Mouse (Mus musculus): ENCODE measurements around the gene Olfr632. TPM values are rescaled to one million over a fixed set of nuclear protein-coding genes. Genes with fewer than 3 reads are reported as not detected.
"Not testable (repeated sequence)": the region's sequence is repeated elsewhere in the genome, so short reads cannot be mapped to it uniquely, and the experiment has no call there.

Gene Olfr632
- not detected for total RNA-seq (2021)
- long read RNA-seq = 0 reads

DNA sequence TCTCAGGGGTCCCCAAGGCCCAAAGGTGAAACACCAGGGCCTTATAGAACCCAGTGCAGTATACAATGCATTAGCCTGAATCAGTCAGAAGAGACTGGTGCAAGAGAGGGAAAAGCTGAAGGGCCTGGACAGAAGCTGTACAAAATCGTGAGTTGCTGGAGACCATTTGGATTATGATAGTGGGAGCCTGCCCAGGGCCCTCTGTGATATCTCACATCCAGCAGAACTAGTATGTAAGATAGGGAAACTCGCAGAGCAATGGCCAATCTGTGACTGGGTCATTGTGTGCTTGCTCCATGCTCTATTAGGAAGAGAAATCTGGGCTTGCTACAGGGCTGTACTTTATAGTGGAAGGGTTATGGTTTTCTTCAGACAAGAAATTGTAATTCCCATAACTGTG is at the start of gene Olfr632:
Gene Olfr632, plus strand, starts transcription at position 84 of the 400 bp plus-strand sequence.
- no peak for DNase-seq (ENCODE audit: low spot score in 2 of 2)

DNA sequence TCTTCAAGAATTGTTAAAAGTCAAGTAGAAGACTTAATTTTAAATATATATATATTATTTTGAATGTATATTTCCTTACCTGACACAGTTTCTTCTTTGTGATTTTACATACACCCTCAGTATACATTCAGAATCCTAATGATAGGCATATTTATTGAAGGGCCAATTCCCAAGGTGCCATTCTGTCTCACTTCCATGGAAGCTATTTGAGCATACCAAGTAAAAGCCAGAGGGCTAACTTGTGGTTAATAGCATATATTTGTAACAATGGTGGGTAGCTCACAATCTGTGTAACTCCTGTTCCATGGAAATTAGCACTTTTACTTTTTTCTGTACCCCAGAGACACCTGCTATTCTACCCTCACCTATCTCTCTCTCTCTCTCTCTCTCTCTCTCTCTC is 48.0 kb upstream of the Olfr632 start, which contains the start of gene Olfr66:
Gene Olfr66, minus strand, starts transcription at position 101 of the 400 bp plus-strand sequence.
- DNase-seq (ENCODE audit: low spot score in 2 of 2) = no peak

DNA sequence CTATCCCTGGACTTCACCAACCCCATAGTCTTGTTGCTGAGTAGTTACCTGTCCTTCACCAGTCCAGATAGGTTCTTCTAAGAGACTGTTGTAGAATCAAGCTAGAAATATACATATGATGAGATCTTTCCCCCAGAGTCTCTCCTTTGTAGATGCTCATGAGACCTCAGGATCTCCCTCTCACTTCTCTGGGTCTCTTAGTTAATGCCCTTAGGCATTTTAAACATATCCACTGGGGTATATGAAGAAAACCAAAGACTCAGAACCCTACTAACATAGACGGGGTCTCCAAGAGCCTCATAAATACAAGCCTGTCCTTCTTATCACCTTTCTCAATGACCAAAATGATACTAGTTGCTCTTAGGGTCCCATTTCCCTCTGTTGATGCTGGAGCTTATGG is 39.8 kb upstream of the Olfr632 start, which contains the start of gene Olfr64:
Gene Olfr64, minus strand, starts transcription at position 101 of the 400 bp plus-strand sequence.
- no peak for DNase-seq (ENCODE audit: low spot score in 2 of 2)

DNA sequence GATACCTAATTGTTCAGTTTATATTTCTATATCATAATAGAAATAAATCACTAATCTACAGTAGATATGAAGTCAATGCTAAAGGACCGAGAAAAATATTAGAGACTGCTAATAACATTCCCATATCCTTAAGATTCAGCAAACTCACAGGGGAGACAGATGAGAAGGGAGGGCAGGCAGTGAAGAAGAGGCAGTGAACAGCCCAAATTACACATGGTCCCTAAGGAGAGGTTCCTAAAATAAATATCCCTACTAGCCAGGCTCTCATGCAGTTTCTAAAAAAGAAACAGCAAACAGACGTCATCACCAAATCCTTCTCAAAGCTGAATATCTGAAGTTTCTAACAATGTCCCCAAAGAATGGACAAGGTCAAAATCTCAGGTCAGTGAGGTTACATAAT is 31.0 kb upstream of the Olfr632 start, which contains the start of gene Olfr65:
Gene Olfr65, plus strand, starts transcription at position 301 of the 400 bp plus-strand sequence.
- DNase-seq (ENCODE audit: low spot score in 2 of 2) = no peak

DNA sequence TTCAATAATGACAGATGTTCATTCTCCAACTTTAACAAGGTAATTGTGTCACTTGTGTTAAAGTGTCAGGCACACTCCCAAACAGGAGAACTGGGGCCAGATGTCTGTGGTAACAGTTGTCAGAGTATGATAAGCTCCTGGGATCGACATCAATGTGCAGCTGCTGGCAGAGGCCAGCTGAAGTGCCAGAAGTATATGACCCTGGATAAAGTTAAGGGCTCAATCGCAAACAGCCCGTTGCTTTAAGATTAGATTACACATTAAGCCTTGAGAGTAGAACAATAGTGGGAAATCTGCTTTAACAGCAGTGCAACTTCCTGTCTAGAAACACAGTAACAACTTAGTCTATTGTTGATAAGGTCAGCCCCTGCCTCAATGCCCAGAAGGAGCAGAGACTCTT is 24.1 kb upstream of the Olfr632 start:
- DNase-seq (ENCODE audit: low spot score in 2 of 2) = no peak

DNA sequence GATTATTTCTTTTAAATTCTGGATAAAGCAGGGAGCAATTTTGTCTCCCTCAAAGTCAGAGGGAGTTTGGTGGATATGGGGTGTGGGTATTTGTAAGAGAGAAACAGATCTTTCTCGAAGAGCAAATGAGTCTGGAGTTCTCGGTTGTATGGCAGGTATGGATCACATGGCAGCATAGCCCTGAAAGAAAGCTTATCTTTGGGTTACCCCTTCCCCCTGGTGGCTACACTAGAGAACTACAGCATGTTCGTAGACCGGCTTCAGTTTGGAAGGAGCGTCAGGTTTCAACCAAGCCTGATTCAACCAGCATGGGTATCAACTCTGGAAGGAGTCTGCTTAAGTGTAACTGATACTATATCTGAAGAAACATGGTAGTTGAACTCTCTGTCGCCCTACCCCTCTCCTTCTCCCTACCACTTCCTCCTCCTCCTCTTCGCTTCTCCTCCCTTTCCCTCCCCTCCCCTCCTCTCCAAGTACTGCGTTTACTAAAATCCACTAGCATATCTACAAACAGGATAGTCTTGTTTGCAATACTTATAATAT is 21.1 kb upstream of the Olfr632 start:
- DNase-seq (ENCODE audit: low spot score in 2 of 2) = no peak

DNA sequence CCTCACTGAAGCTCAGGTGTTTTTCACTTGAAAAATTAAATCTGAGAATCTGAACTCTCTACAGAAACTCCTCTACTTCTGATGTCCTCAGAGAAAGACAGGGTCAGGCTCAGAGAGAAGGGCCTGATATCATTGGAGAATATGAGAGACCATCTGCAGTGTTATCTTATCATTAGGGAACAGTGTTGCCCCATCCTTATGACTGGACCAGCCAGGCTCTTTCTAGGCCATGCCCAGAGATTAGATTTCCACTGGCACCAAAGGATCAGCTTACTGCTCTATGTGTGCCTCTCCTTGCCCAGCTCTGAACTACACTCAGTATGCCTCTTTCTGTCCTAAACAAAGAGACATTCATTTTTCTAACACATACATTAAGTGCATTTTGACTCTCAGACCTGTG is 18.8 kb upstream of the Olfr632 start:
- no peak for DNase-seq (ENCODE audit: low spot score in 2 of 2)

DNA sequence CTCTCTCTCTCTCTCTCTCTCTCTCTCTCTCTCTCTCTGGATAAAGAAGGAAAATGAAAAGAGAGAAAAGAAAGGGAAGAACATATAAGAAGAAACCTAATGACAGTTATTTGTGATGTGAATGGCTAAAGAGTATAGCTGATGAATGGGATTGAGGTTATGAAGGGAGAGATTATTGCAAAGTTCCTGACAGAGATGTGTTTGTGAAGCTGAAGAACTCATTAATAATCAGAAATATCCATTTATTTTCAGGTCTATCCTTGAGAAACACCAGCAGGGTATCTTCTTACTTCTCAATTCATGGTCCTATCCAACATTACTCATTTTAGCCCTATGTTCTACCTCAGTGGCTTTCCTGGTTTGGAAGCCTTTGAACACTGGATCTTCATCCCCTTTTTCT is 5.6 kb upstream of the Olfr632 start, which contains the start of gene Olfr631:
Gene Olfr631, plus strand, starts transcription at position 301 of the 400 bp plus-strand sequence.
- no peak for DNase-seq (ENCODE audit: low spot score in 2 of 2)

DNA sequence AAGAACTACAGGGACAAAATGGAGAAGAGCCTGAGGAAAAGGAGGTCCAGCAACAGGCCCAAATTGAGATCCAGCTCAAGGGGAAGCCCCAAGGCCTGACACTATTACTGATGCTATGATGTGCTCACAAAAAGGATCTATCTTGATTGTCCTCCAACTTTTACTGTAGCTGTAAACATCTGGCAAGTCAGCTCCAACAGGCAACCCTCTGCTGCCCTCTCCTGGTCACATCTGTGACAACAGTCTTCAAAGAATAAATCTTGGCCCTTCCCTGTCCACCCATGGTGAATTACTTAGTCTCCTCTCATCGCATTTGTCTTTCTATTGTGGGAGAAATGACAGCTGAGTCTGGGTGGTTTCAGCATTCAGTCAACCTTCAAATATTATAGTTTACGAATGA is 8.6 kb downstream of the Olfr632 start:
- no peak for DNase-seq (ENCODE audit: low spot score in 2 of 2)

DNA sequence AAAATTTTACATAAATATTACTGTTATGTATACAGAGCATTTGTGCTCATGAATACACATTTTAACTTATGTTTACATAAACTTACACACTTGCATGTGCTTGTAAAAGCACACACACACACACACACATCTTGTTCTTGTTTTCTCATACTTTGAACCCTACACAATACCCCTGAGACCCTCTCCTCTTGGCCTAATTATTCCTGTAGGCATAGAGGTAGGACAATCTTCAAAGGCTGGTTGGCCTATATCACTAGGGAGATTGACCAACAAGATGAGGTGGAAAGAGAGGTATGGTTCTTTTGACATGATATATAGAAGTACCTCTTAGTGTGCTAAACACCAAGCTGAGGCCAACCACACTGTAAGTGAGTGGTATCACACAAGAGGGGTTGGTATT is 10.0 kb downstream of the Olfr632 start, which contains the start of gene Olfr633:
Gene Olfr633, plus strand, starts transcription at position 301 of the 400 bp plus-strand sequence.
- no peak for DNase-seq (ENCODE audit: low spot score in 2 of 2)

DNA sequence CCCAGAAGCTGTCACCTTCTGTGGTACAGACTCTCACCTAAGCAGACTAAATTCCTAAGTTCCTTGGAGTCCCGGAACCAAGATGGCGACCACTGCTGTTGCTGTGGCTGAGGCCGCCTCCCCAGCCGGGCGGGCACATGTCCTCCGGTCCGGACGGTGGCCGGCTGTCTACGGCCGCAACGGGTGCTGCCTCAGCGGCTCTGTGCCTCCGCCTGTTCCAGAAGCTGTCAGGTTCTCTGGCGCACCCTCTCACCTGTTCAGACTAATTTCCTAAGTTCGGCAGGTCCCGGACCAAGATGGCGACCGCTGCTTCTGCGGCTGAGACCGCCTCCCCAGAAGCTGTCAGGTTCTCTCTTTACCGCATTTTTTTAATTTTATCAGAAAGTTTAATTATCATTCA is 32.7 kb downstream of the Olfr632 start:
- DNase-seq (ENCODE audit: low spot score in 2 of 2) = not testable (repeated sequence)

DNA sequence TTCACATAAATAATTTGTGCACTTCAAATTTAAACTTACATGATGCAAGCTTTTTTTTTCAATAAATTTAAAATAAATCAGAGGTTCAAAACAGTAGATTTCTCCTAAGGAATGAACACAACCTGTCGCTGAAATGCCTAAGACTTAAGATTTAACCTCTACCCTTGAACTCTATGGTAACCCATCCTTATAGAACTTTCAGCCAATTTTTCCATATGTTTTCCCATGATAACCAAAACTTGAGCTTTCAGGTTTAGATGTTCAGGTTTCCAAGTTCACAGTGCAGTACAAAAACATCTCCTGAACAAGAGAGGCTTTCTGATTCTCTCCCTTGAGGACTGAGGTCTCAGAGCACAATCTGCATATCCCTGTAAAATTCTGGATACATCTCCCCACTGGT is 36.7 kb downstream of the Olfr632 start, which contains the start of gene Olfr635:
Gene Olfr635, plus strand, starts transcription at position 301 of the 400 bp plus-strand sequence.
- no peak for DNase-seq (ENCODE audit: low spot score in 2 of 2)

DNA sequence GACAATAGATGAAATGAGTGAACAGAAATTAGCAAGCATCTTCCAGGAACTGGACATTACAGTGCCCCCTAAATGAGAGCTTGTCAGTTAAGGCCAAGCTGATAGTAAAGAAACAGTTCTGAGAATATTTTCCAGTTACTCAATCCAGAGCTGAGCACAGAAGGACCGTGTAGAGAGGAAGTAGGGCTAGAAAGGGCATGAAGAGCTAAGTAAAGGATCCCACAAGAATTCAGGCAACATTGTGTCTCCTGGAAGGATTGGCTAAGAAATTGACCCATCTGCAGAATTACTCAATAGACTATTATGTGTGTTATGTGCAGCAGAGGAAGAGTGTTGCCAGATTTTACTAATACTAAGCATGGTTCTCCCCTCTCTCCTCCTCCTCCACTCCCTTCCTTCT is 37.6 kb downstream of the Olfr632 start:
- DNase-seq (ENCODE audit: low spot score in 2 of 2) = no peak

Other genes starting within 250 kb of the Olfr632 start
- gene Olfr243, start 219.7 kb upstream of the Olfr632 start, total RNA-seq (2021) = not detected
- not detected for gene Olfr628, start 204.0 kb upstream of the Olfr632 start, total RNA-seq (2021)
- not detected for gene Olfr629, start 189.4 kb upstream of the Olfr632 start, total RNA-seq (2021)
- not detected for gene Olfr630, start 177.0 kb upstream of the Olfr632 start, total RNA-seq (2021)
- not detected for gene Olfr69, start 162.8 kb upstream of the Olfr632 start, total RNA-seq (2021)
- gene Olfr68, start 154.6 kb upstream of the Olfr632 start, total RNA-seq (2021) = not detected
- gene Olfr67, start 142.5 kb upstream of the Olfr632 start, total RNA-seq (2021) = not detected
- 10 to 100 TPM; 26.0 to 31.8 TPM for gene Hbb-bt, start 120.4 kb upstream of the Olfr632 start, total RNA-seq (2021)
- 100 to 1,000 TPM; 267 to 283 TPM for gene Hbb-bs, start 106.3 kb upstream of the Olfr632 start, total RNA-seq (2021)
- gene Hbb-bh2, start 93.8 kb upstream of the Olfr632 start, total RNA-seq (2021) = not detected
- gene Hbb-bh1, start 91.2 kb upstream of the Olfr632 start, total RNA-seq (2021) = not detected
- not detected for gene Hbb-y, start 81.1 kb upstream of the Olfr632 start, total RNA-seq (2021)
- not detected for gene Olfr66, start 48.1 kb upstream of the Olfr632 start, total RNA-seq (2021)
- gene Olfr64, start 39.9 kb upstream of the Olfr632 start, total RNA-seq (2021) = not detected
- gene Olfr65, start 30.9 kb upstream of the Olfr632 start, total RNA-seq (2021) = not detected
- not detected for gene Olfr631, start 5.5 kb upstream of the Olfr632 start, total RNA-seq (2021)
- gene Olfr633, start 10.1 kb downstream of the Olfr632 start, total RNA-seq (2021) = not detected
- gene Olfr635, start 36.8 kb downstream of the Olfr632 start, total RNA-seq (2021) = under 1 TPM in 1 of 2 experiments, not detected in 1; 0.05 TPM
- gene Olfr638, start 64.4 kb downstream of the Olfr632 start, total RNA-seq (2021) = not detected
- under 1 TPM in 1 of 2 experiments, not detected in 1; 0.05 TPM for gene Olfr639, start 83.0 kb downstream of the Olfr632 start, total RNA-seq (2021)
- gene Olfr640, start 91.2 kb downstream of the Olfr632 start, total RNA-seq (2021) = not detected
- gene Olfr641, start 101.1 kb downstream of the Olfr632 start, total RNA-seq (2021) = not detected
- gene Olfr642, start 118.3 kb downstream of the Olfr632 start, total RNA-seq (2021) = not detected
- gene 4930516K23Rik, start 127.1 kb downstream of the Olfr632 start, total RNA-seq (2021) = not detected
- not detected for gene Olfr644, start 137.5 kb downstream of the Olfr632 start, total RNA-seq (2021)
- gene Olfr645, start 151.1 kb downstream of the Olfr632 start, total RNA-seq (2021) = not detected
- not detected for gene Olfr646, start 170.5 kb downstream of the Olfr632 start, total RNA-seq (2021)
- gene Ubqln5, start 195.5 kb downstream of the Olfr632 start, total RNA-seq (2021) = not detected
- gene Olfr643, start 203.1 kb downstream of the Olfr632 start, total RNA-seq (2021) = not detected
- gene Ubqln3, start 208.9 kb downstream of the Olfr632 start, total RNA-seq (2021) = not detected
- not detected for gene Ubqlnl, start 216.2 kb downstream of the Olfr632 start, total RNA-seq (2021)
- not detected for gene Olfm5, start 230.5 kb downstream of the Olfr632 start, total RNA-seq (2021)
- gene Olfr648, start 249.0 kb downstream of the Olfr632 start, total RNA-seq (2021) = under 1 TPM; 0.10 to 0.25 TPM

All from layer of hippocampus, adult 18-20 months (tissue).